Comparison of ENCODE assay signal across 23 mouse cellular contexts in the genomic region with DNA sequence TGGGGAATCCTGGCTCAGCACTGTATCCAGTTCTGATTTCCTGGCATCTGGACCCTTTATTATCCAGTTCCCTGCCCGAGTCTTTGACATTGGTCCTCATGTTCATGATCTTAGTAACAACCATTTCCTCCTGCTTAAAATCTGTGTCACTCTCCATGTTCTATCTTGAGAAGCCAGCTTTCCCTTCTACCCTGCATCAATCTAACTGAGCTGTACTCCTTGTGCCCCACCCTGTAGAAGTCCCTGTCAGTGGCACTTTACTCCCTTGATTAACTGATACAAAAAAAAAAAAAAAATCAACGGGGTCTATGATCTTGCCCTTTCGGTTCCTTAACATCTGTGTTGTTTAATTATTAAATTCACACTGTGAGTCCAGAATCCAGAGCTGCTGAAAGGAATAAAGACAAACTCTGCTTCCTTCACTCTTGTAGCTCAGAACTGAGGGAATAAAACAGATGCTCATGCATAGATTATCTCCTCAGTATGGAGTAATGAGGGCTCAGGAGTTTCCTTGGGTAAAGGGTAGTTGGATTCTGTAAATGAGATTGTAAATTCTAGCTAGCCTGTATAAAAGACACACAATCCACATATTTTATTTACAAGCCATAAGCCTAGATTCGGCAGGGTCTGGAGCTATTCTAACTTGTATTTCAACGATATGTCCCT.
DNase-seq lines count a peak whose midpoint lies in the region; ATAC-seq and TF ChIP-seq lines count a peak whose summit lies in the region.
"Had no signal": no experiment of that assay in that cellular context is flagged by ENCODE, and none has a peak within 500 bp of the region (broad histone marks: within the 10 kb centered on the region; RNA-seq: fewer than 3 reads in every experiment).

No protein-coding gene starts in this region.

- 77% methylated on average over 5 of the region's 5 CpGs for WGBS in forebrain, embryonic 13.5 days
- WGBS in forebrain, embryonic 11.5 days = 88% methylated on average over 5 of the region's 5 CpGs
- 86% methylated on average over 5 of the region's 5 CpGs for WGBS in midbrain, embryonic 11.5 days
- WGBS in midbrain, embryonic 10.5 days = 91% methylated on average over 5 of the region's 5 CpGs

- no peaks in the 10 kb centered on the region for H3K4me1 ChIP-seq in forebrain, embryonic 13.5 days
- no peaks in the 10 kb centered on the region for H3K4me1 ChIP-seq in forebrain, embryonic 11.5 days (replicated peaks; ENCODE audit: control insufficient read depth, insufficient read depth, low read length)
- H3K4me1 ChIP-seq in midbrain, embryonic 11.5 days (ENCODE audit: control insufficient read depth, insufficient read depth, low read length) = no peaks in the 10 kb centered on the region
- H3K4me1 ChIP-seq in midbrain, embryonic 10.5 days = no peaks in the 10 kb centered on the region
- H3K4me1 ChIP-seq in testis, adult 2 months (ENCODE audit: control insufficient read depth, insufficient read depth, low read length) = no peaks in the 10 kb centered on the region
- H3K4me1 ChIP-seq: embryonic facial prominence, embryonic 12.5 days; heart, embryonic 15.5 days; hindbrain, embryonic 15.5 days had no signal

- no peak overlapping the region for H3K9ac ChIP-seq in forebrain, embryonic 13.5 days
- no peak overlapping the region for H3K9ac ChIP-seq in forebrain, embryonic 11.5 days (ENCODE audit: low read length)
- H3K9ac ChIP-seq in midbrain, embryonic 11.5 days (ENCODE audit: low read length) = no peak overlapping the region
- H3K9ac ChIP-seq: embryonic facial prominence, embryonic 12.5 days; heart, embryonic 15.5 days; hindbrain, embryonic 15.5 days had no signal

- H3K9me3 ChIP-seq in forebrain, embryonic 13.5 days (replicated peaks) = no peaks in the 10 kb centered on the region
- H3K9me3 ChIP-seq in forebrain, embryonic 11.5 days (ENCODE audit: control insufficient read depth, low read length) = no peaks in the 10 kb centered on the region
- H3K9me3 ChIP-seq in midbrain, embryonic 11.5 days (ENCODE audit: control insufficient read depth, low read length) = no peaks in the 10 kb centered on the region
- H3K9me3 ChIP-seq in midbrain, embryonic 10.5 days (replicated peaks) = no peaks in the 10 kb centered on the region
- H3K9me3 ChIP-seq: embryonic facial prominence, embryonic 12.5 days; heart, embryonic 15.5 days; hindbrain, embryonic 10.5 days; hindbrain, embryonic 15.5 days had no signal

- DNase-seq in forebrain, embryonic 11.5 days (ENCODE audit: low spot score) = no peak
- peak; percentile 26 for DNase-seq in midbrain, embryonic 11.5 days (ENCODE audit: low spot score, missing footprints)
- no peak for DNase-seq in midbrain, embryonic 10.5 days (ENCODE audit: low spot score)
- no peak for DNase-seq in testis, postnatal 10 days (ENCODE audit: low spot score)
- no peak for DNase-seq in heart, postnatal 4 days
- DNase-seq: adrenal gland, adult 8-10 months; adrenal gland, postnatal 36 days; B cell, adult 2 months; cerebellum, adult 11-12 months; cerebellum, adult 9-10 months; cerebellum, postnatal 25 days; gastrocnemius, postnatal 14 days; heart, adult 2 months; heart, postnatal 14 days had no signal

- no peaks in the 10 kb centered on the region for H3K27me3 ChIP-seq in forebrain, embryonic 13.5 days
- no peaks in the 10 kb centered on the region for H3K27me3 ChIP-seq in forebrain, embryonic 11.5 days (ENCODE audit: control insufficient read depth, insufficient read depth, low read length)
- no peaks in the 10 kb centered on the region for H3K27me3 ChIP-seq in midbrain, embryonic 11.5 days (ENCODE audit: control insufficient read depth, insufficient read depth, low read length)
- no peaks in the 10 kb centered on the region for H3K27me3 ChIP-seq in midbrain, embryonic 10.5 days (ENCODE audit: low read depth, poor library complexity, severe bottlenecking)
- no peaks in the 10 kb centered on the region for H3K27me3 ChIP-seq in testis, adult 2 months (ENCODE audit: control insufficient read depth, insufficient read depth, low read length)
- H3K27me3 ChIP-seq: embryonic facial prominence, embryonic 12.5 days; heart, embryonic 15.5 days; hindbrain, embryonic 15.5 days had no signal

- no peak for TF ChIP-seq POLR2A in testis, adult 2 months (IDR thresholded peaks at IDR 0.05; ENCODE audit: control insufficient read depth, low read depth, low read length)

- H3K4me2 ChIP-seq in forebrain, embryonic 13.5 days = no peak overlapping the region
- H3K4me2 ChIP-seq in forebrain, embryonic 11.5 days (ENCODE audit: low read depth, low read length, severe bottlenecking) = no peak overlapping the region
- no peak overlapping the region for H3K4me2 ChIP-seq in midbrain, embryonic 11.5 days
- H3K4me2 ChIP-seq: embryonic facial prominence, embryonic 12.5 days; heart, embryonic 11.5 days; heart, embryonic 15.5 days; hindbrain, embryonic 15.5 days had no signal

- no peak for TF ChIP-seq CTCF in testis, adult 2 months (IDR thresholded peaks at IDR 0.05; ENCODE audit: control insufficient read depth, insufficient read depth, insufficient replicate concordance, low read depth, low read length)

- H3K36me3 ChIP-seq in forebrain, embryonic 13.5 days (ENCODE audit: poor library complexity, severe bottlenecking) = no peaks in the 10 kb centered on the region
- no peaks in the 10 kb centered on the region for H3K36me3 ChIP-seq in forebrain, embryonic 11.5 days (ENCODE audit: control insufficient read depth, insufficient read depth, low read length)
- no peaks in the 10 kb centered on the region for H3K36me3 ChIP-seq in midbrain, embryonic 11.5 days (ENCODE audit: control insufficient read depth, insufficient read depth, low read length)
- H3K36me3 ChIP-seq in midbrain, embryonic 10.5 days = no peaks in the 10 kb centered on the region
- H3K36me3 ChIP-seq in testis, adult 2 months (ENCODE audit: control insufficient read depth, insufficient read depth, low read length) = no peaks in the 10 kb centered on the region
- H3K36me3 ChIP-seq: embryonic facial prominence, embryonic 12.5 days; G1E; heart, embryonic 15.5 days; hindbrain, embryonic 10.5 days; hindbrain, embryonic 15.5 days had no signal

- no peak overlapping the region for H3K27ac ChIP-seq in forebrain, embryonic 13.5 days
- no peak overlapping the region for H3K27ac ChIP-seq in forebrain, embryonic 11.5 days (ENCODE audit: low read depth, low read length)
- H3K27ac ChIP-seq in midbrain, embryonic 11.5 days (ENCODE audit: low read depth, low read length) = no peak overlapping the region
- no peak overlapping the region for H3K27ac ChIP-seq in midbrain, embryonic 10.5 days (replicated peaks)
- no peak overlapping the region for H3K27ac ChIP-seq in testis, adult 2 months (ENCODE audit: control insufficient read depth, insufficient read depth, low read depth, low read length)
- H3K27ac ChIP-seq: embryonic facial prominence, embryonic 12.5 days; heart, adult 2 months; heart, embryonic 15.5 days; hindbrain, embryonic 10.5 days; hindbrain, embryonic 15.5 days had no signal

- peak; percentile 50; the same call in 1 of the 2 replicates for ATAC-seq in forebrain, embryonic 13.5 days
- no peak for ATAC-seq in forebrain, embryonic 11.5 days (replicated peaks; ENCODE audit: low FRiP score)
- ATAC-seq in midbrain, embryonic 11.5 days (ENCODE audit: low FRiP score) = no peak
- ATAC-seq: CD4-positive, CD25-positive, alpha-beta regulatory T cell, adult 4 months had no signal

- no peak overlapping the region for H3K4me3 ChIP-seq in forebrain, embryonic 13.5 days
- H3K4me3 ChIP-seq in forebrain, embryonic 11.5 days (ENCODE audit: low read depth, low read length) = no peak overlapping the region
- no peak overlapping the region for H3K4me3 ChIP-seq in midbrain, embryonic 11.5 days (ENCODE audit: low read depth, low read length)
- no peak overlapping the region for H3K4me3 ChIP-seq in midbrain, embryonic 10.5 days
- H3K4me3 ChIP-seq in testis, adult 2 months (ENCODE audit: control insufficient read depth, low read depth, low read length) = peak overlapping the region; percentile 65; the same call in 1 of the 2 replicates
- H3K4me3 ChIP-seq: embryonic facial prominence, embryonic 12.5 days; heart, adult 2 months; heart, embryonic 15.5 days; hindbrain, embryonic 10.5 days; hindbrain, embryonic 15.5 days had no signal
